Mouse (Mus musculus): ENCODE results near the gene Cnp. TPM values are rescaled to one million over a fixed set of nuclear protein-coding genes. Genes with fewer than 3 reads are reported as not detected.

Cnp gene
- polyA plus RNA-seq, 1 experiment: 97.4 TPM

DNA sequence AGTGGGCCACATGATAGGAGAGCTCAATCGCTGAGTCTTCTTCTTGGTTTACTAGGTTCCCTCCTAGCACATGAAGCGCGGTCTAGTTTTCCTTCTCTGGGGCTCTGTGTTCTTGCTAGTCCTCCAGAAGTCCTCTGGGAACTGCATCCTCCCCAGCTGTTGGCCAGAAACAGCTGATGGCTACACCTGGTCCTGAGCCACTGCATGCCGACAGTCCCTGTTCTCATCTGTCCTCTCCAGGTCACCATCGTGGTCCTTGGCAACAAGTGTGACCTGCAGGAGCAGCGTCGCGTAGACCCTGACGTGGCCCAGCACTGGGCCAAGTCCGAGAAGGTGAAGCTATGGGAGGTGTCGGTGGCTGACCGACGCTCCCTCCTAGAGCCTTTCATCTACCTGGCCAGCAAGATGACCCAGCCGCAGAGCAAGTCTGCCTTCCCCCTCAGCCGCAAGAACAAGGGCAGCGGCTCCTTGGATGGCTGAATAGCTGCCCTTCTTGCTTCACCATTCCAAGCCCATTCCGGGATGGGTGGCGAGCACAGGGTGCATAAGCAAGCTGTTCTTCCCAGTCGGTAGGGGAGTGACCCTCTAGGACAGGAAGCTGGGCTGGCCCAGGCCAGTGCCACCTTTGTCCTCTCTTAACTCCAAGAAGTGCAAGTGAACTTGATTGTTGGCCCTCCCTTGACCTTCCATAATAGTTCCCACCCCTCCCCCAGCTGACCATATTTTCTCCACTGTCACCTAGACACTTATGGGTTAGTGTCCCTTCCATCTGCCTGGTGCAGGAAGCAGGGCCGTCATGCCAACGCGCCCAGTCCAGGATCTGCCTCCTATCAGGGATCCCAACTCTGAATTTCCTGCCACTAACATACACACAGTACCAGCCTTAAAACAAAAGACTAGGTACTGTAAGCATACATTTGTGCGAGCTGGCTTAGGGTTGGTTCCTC is 51.3 kb downstream of the Cnp start:
- Histone ChIP-seq H3K36me3 (ENCODE audit: control insufficient read depth, insufficient read depth, low read length) (peaks cover 8% of the 10 kb centered on the region), H3K27ac (ENCODE audit: insufficient read depth, low read length) (peak overlapping the region; percentile 83), H3K4me3 (ENCODE audit: extremely low read depth, insufficient read depth, insufficient read length) (no peak overlapping the region), H3K27me3 (ENCODE audit: control insufficient read depth, insufficient read depth, low read length) (no peaks in the 10 kb centered on the region), H3K4me1 (ENCODE audit: control insufficient read depth, insufficient read depth, insufficient read length) (peaks cover 31% of the 10 kb centered on the region; the same call in 1 of the 2 replicates)
- WGBS: 89% methylated on average over 23 of the region's 23 CpGs
- TF ChIP-seq CTCF (IDR thresholded peaks at IDR 0.05; ENCODE audit: extremely low read depth, insufficient read depth, insufficient read length, insufficient replicate concordance): no peak
- no peak for TF ChIP-seq POLR2A (IDR thresholded peaks at IDR 0.05; ENCODE audit: low read depth, low read length)
- no peak for DNase-seq (ENCODE audit: low read depth in 1 of 2, low spot score in 2 of 2)

DNA sequence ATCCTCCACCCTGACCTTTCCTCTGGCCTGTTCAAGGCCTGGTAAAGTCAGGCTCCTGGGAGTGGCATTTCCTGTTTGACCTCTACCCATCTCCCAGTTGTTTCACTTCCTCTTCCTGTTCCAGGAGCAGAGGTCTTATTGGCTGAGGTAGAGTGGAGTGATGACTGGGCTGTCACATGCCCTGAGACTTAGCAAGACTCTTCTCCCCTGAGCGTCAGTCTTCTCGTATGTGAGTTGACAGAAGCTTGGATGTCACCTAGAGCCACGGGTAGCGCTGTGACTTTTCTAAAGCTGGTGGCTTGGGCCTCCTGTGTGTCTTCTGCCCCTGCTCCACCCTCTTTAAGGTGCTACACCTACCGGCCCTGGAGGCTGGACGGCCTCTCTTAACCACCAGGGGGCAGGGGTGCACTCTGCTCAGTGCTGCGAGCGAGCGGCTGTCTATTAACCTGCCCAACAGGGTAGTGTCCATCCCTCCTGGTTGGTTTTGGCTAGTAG is 52.0 kb downstream of the Cnp start:
- Histone ChIP-seq H3K36me3 (ENCODE audit: control insufficient read depth, insufficient read depth, low read length) (peaks cover 8% of the 10 kb centered on the region), H3K27ac (ENCODE audit: insufficient read depth, low read length) (peak overlapping the region; percentile 83), H3K4me1 (ENCODE audit: control insufficient read depth, insufficient read depth, insufficient read length) (peaks cover 31% of the 10 kb centered on the region; the same call in 1 of the 2 replicates), H3K27me3 (ENCODE audit: control insufficient read depth, insufficient read depth, low read length) (no peaks in the 10 kb centered on the region), H3K4me3 (ENCODE audit: extremely low read depth, insufficient read depth, insufficient read length) (0 out of 2 replicates have a peak overlapping the region, but pooled peaks have one; percentile 7)
- DNase-seq (ENCODE audit: low read depth in 1 of 2, low spot score in 2 of 2): peak; percentile 69 to 85
- 10% methylated on average over 9 of the region's 9 CpGs for WGBS
- TF ChIP-seq CTCF (IDR thresholded peaks at IDR 0.05; ENCODE audit: extremely low read depth, insufficient read depth, insufficient read length, insufficient replicate concordance) (peak; percentile 79; the same call in 1 of the 2 replicates), POLR2A (IDR thresholded peaks at IDR 0.05; ENCODE audit: low read depth, low read length) (no peak; the same call in 1 of the 2 replicates)

DNA sequence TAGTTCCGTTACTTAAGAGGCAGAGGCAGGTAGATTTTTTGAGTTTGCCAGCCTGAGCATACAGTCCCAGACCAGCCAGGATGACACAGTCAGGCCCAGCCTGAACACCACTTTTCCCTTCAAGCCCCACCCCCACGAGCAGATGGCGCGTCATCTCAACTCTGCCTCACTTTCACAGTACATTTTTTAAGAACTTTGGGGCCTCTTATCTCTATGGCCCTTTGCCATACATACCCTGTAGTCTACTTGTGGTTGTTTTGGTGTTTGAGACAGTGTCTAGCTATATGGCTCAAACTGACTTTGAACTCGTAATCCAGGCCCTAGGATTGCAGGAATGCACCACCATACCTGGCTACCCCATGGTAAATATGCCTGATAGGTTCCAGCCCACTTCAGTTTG is 53.4 kb downstream of the Cnp start:
- TF ChIP-seq POLR2A (IDR thresholded peaks at IDR 0.05; ENCODE audit: low read depth, low read length) (no peak), CTCF (IDR thresholded peaks at IDR 0.05; ENCODE audit: extremely low read depth, insufficient read depth, insufficient read length, insufficient replicate concordance) (no peak)
- 80% methylated on average over 5 of the region's 5 CpGs for WGBS
- no peak overlapping the region for H3K4me3 ChIP-seq (ENCODE audit: extremely low read depth, insufficient read depth, insufficient read length)
- H3K36me3 ChIP-seq (ENCODE audit: control insufficient read depth, insufficient read depth, low read length): peaks cover 8% of the 10 kb centered on the region
- H3K27ac ChIP-seq (ENCODE audit: insufficient read depth, low read length): peak overlapping the region; percentile 83; the same call in 1 of the 2 replicates
- H3K27me3 ChIP-seq (ENCODE audit: control insufficient read depth, insufficient read depth, low read length): no peaks in the 10 kb centered on the region
- no peak for DNase-seq (ENCODE audit: low read depth in 1 of 2, low spot score in 2 of 2)
- peaks cover 31% of the 10 kb centered on the region; the same call in 1 of the 2 replicates for H3K4me1 ChIP-seq (ENCODE audit: control insufficient read depth, insufficient read depth, insufficient read length)

DNA sequence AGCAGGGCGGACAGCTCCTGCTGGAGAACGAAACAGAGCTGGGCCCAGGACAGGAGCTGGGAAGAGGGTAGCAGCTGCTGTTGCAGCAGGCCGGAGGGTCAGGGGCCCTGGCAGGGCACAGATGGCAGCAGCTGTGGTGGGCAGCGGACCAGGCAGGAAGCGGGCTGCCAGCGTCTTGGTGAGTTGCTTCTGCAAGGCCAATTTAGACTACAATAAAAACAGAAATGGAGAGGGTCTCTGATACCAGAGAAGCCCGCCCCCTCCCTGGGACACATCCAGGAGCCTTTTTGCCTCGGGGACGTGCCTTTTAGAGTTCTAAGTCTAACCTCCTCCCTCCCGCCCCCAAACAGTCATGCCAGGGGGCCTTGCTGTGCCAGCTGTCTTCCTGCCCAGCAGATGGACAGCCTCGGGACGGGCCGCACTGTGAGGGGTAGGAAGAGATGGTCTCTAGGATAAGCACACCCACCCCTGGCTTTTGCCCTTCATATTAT is 54.2 kb downstream of the Cnp start:
- H3K36me3 ChIP-seq (ENCODE audit: control insufficient read depth, insufficient read depth, low read length): peaks cover 8% of the 10 kb centered on the region
- H3K27ac ChIP-seq (ENCODE audit: insufficient read depth, low read length): no peak overlapping the region
- H3K4me1 ChIP-seq (ENCODE audit: control insufficient read depth, insufficient read depth, insufficient read length): peaks cover 28% of the 10 kb centered on the region; the same call in 1 of the 2 replicates
- H3K4me3 ChIP-seq (ENCODE audit: extremely low read depth, insufficient read depth, insufficient read length): no peak overlapping the region
- TF ChIP-seq POLR2A (IDR thresholded peaks at IDR 0.05; ENCODE audit: low read depth, low read length): no peak
- TF ChIP-seq CTCF (IDR thresholded peaks at IDR 0.05; ENCODE audit: extremely low read depth, insufficient read depth, insufficient read length, insufficient replicate concordance): no peak
- no peaks in the 10 kb centered on the region for H3K27me3 ChIP-seq (ENCODE audit: control insufficient read depth, insufficient read depth, low read length)
- WGBS: 33% methylated on average over 13 of the region's 13 CpGs
- DNase-seq (ENCODE audit: low read depth in 1 of 2, low spot score in 2 of 2): no peak

DNA sequence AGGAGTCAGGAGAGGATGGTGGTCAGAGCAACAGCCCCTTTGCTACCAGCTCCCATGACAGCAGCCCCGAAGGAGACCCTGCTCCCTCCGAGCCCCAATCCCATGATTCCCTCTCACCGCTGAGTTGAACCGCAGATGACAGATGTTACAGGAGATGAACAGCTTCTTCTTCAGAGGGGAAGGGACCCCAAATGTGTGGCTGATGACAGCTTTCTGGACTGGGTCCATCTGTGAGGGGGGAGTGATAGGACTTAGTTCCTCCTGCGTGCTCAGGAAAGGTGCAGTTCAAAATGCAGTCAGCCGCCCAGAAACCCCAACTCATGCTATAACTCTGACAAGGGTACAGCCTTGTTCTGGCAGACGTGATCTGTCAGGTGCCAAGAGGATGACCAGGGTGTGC is 59.8 kb downstream of the Cnp start:
- Histone ChIP-seq H3K4me1 (ENCODE audit: control insufficient read depth, insufficient read depth, insufficient read length) (peaks cover 2% of the 10 kb centered on the region; the same call in 1 of the 2 replicates), H3K27me3 (ENCODE audit: control insufficient read depth, insufficient read depth, low read length) (peaks cover 1% of the 10 kb centered on the region; the same call in 1 of the 2 replicates), H3K27ac (ENCODE audit: insufficient read depth, low read length) (no peak overlapping the region), H3K36me3 (ENCODE audit: control insufficient read depth, insufficient read depth, low read length) (no peaks in the 10 kb centered on the region), H3K4me3 (ENCODE audit: extremely low read depth, insufficient read depth, insufficient read length) (no peak overlapping the region)
- TF ChIP-seq POLR2A (IDR thresholded peaks at IDR 0.05; ENCODE audit: low read depth, low read length): no peak
- TF ChIP-seq CTCF (IDR thresholded peaks at IDR 0.05; ENCODE audit: extremely low read depth, insufficient read depth, insufficient read length, insufficient replicate concordance): no peak
- DNase-seq (ENCODE audit: low read depth in 1 of 2, low spot score in 2 of 2): no peak
- 34% methylated on average over 7 of the region's 7 CpGs for WGBS

DNA sequence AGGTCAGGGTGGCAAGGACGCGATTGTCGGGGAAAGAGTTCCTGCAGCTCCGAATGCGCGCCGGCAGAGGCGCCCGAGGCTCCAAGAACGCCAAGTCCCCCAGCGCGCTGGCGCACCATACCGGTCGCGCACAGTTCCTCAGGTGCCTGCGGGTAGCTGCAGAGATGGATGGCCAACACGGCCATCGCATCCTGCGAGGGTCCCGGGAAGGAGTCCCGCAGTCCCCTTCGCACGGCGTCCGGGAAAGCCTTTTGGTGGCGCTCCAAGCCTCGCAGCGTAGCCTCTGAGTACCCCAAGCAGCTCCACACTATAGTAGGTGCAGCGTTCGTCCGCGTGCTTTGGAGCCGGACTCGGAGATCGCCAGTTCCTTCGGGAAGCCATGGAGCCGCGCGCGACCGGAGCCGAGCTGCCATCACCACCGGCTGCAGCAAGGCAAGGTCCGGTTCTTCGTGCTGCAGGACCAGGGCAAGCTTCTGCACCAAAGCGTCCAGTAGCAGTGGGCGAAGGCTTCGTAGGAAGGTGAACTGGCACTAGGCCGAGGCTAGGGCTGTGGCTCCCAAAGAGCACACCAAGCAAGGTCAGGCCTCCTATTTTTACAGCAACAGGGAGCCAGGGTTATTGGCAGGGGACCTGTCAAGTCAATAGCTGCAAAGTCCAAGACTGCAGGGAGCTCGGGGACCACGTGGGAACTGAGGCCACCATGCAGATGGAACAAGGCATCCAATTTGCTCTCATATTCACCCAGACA is 65.6 kb downstream of the Cnp start:
- no peak overlapping the region for H3K4me3 ChIP-seq (ENCODE audit: extremely low read depth, insufficient read depth, insufficient read length)
- DNase-seq (ENCODE audit: low read depth in 1 of 2, low spot score in 2 of 2): no peak
- WGBS: 14% methylated on average over 52 of the region's 52 CpGs

More for the DNA sequence above, 65.6 kb downstream of the Cnp start:
- H3K27ac ChIP-seq (ENCODE audit: insufficient read depth, low read length): no peak overlapping the region
- TF ChIP-seq CTCF (IDR thresholded peaks at IDR 0.05; ENCODE audit: extremely low read depth, insufficient read depth, insufficient read length, insufficient replicate concordance): 0 out of 2 replicates have a peak, but pooled peaks have one; percentile 5
- no peak for TF ChIP-seq POLR2A (IDR thresholded peaks at IDR 0.05; ENCODE audit: low read depth, low read length)
- H3K27me3 ChIP-seq (ENCODE audit: control insufficient read depth, insufficient read depth, low read length): peaks cover 8% of the 10 kb centered on the region
- peaks cover 7% of the 10 kb centered on the region for H3K4me1 ChIP-seq (ENCODE audit: control insufficient read depth, insufficient read depth, insufficient read length)
- H3K36me3 ChIP-seq (ENCODE audit: control insufficient read depth, insufficient read depth, low read length): no peaks in the 10 kb centered on the region

Other genes with a start within 250 kb of the Cnp start
- gene Gast, start 240.5 kb upstream of the Cnp start, polyA plus RNA-seq (2012; rRNA removed): not detected in 2 replicates
- 22.0 and 24.7 TPM in 2 replicates for gene Hap1, start 218.8 kb upstream of the Cnp start, polyA plus RNA-seq (2012; rRNA removed)
- gene Jup, start 177.1 kb upstream of the Cnp start, polyA plus RNA-seq (2012; rRNA removed): 84.5 and 91.6 TPM in 2 replicates
- gene P3h4, start 160.1 kb upstream of the Cnp start, polyA plus RNA-seq (2012; rRNA removed): 6.7 and 11.1 TPM in 2 replicates
- 14.9 and 16.7 TPM in 2 replicates for gene Fkbp10, start 159.2 kb upstream of the Cnp start, polyA plus RNA-seq (2012; rRNA removed)
- 28.8 and 40.8 TPM in 2 replicates for gene Nt5c3b, start 133.1 kb upstream of the Cnp start, polyA plus RNA-seq (2012; rRNA removed)
- gene Klhl10, start 133.0 kb upstream of the Cnp start, polyA plus RNA-seq (2012; rRNA removed): 0.18 and 0.27 TPM in 2 replicates
- gene Klhl11, start 102.2 kb upstream of the Cnp start, polyA plus RNA-seq (2012; rRNA removed): 2.6 and 4.2 TPM in 2 replicates
- 57.4 and 58.6 TPM in 2 replicates for gene Acly, start 46.9 kb upstream of the Cnp start, polyA plus RNA-seq (2012; rRNA removed)
- 0.04 and 0.07 TPM in 2 replicates for gene Ttc25, start 29.3 kb upstream of the Cnp start, polyA plus RNA-seq (2012; rRNA removed)
- gene Nkiras2, start 44.3 kb downstream of the Cnp start, polyA plus RNA-seq (2012; rRNA removed): 39.5 and 48.9 TPM in 2 replicates
- 43.9 and 53.7 TPM in 2 replicates for gene Dnajc7, start 45.3 kb downstream of the Cnp start, polyA plus RNA-seq (2012; rRNA removed)
- gene Zfp385c, start 117.6 kb downstream of the Cnp start, polyA plus RNA-seq (2012; rRNA removed): 0.50 and 0.60 TPM in 2 replicates
- 15.1 and 17.6 TPM in 2 replicates for gene Dhx58, start 129.4 kb downstream of the Cnp start, polyA plus RNA-seq (2012; rRNA removed)
- gene Kat2a, start 137.6 kb downstream of the Cnp start, polyA plus RNA-seq (2012; rRNA removed): 31.1 and 39.0 TPM in 2 replicates
- 0.36 TPM in 1 of 2 replicates, not detected in the other for gene Hspb9, start 138.9 kb downstream of the Cnp start, polyA plus RNA-seq (2012; rRNA removed)
- gene Rab5c, start 163.3 kb downstream of the Cnp start, polyA plus RNA-seq (2012; rRNA removed): 183 and 200 TPM in 2 replicates
- gene Kcnh4, start 185.0 kb downstream of the Cnp start, polyA plus RNA-seq (2012; rRNA removed): 0.82 and 1.5 TPM in 2 replicates
- 0.22 TPM in 1 of 2 replicates, not detected in the other for gene Hcrt, start 188.0 kb downstream of the Cnp start, polyA plus RNA-seq (2012; rRNA removed)
- gene Ghdc, start 196.1 kb downstream of the Cnp start, polyA plus RNA-seq (2012; rRNA removed): 7.8 and 9.6 TPM in 2 replicates

All from spleen, adult 2 months (tissue).